Mouse (Mus musculus) lung, adult 2 months (tissue): ENCODE results near the gene Ermard.
"Not testable (repeated sequence)": the region's sequence is repeated elsewhere in the genome, so short reads cannot be mapped to it uniquely, and the experiment has no call there.

Experiments
- CTCF ChIP-seq: fragments of 200-500 bp; IDR thresholded peaks from 2 replicates; pipeline ENCODE4 v1.5.1; 2011; ENCODE audit warnings: mild to moderate bottlenecking, low read length, control low read depth; ENCODE audit not compliant: insufficient read depth
- POLR2A ChIP-seq: fragments of 200-500 bp; IDR thresholded peaks from 2 replicates; pipeline ENCODE4 v1.6.1; 2011; ENCODE audit warnings: low read depth, mild to moderate bottlenecking, control low read depth, low read length, borderline replicate concordance; ENCODE audit errors: extremely low read depth

DNA sequence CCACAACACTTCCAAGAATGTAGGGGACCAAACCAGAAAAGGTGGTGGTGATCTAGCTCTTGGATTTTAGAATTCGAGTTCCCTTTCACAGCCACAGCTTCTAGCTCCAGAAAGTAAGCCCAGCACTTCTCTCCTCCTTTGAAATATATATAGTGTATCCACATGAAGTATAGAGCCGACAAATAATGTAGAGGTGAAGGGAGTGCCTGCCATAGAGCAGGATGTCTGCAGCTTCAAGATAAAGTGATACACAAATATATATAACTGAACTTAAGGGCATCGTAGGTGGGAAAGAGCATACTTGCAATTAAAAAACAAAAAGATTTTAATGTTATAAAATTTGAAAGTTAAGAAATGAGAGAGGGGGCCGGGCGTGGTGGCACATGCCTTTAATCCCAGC, 46.9 kb upstream of the Ermard start:
- not testable (repeated sequence) for TF ChIP-seq CTCF, POLR2A
